Mouse (Mus musculus) midbrain, embryonic 10.5 days (tissue): Measurements from ENCODE around the gene Slc10a2. TPM values are rescaled to one million over a fixed set of nuclear protein-coding genes. Genes with fewer than 3 reads are reported as not detected.
"Not testable (repeated sequence)": the region's sequence is repeated elsewhere in the genome, so short reads cannot be mapped to it uniquely, and the experiment has no call there.

Source experiments
- DNase-seq: peaks from one replicate; pipeline ENCODE4 v3.0.0-alpha.2; 2017; ENCODE audit warnings: low spot score
- H3K27ac ChIP-seq: fragments of 300-500 bp; sonication (generic); replicated peaks from 2 replicates; pipeline ENCODE4 v1.5.1; 2016; ENCODE audit warnings: mild to moderate bottlenecking
- H3K27me3 ChIP-seq: fragments of 300-500 bp; sonication (generic); 2 replicates; pipeline ENCODE4 v1.6.1; 2016; ENCODE audit warnings: low read depth, mild to moderate bottlenecking; ENCODE audit not compliant: poor library complexity, severe bottlenecking
- H3K36me3 ChIP-seq: fragments of 300-500 bp; sonication (generic); 2 replicates; pipeline ENCODE4 v1.6.1; 2016; ENCODE audit warnings: mild to moderate bottlenecking, moderate library complexity
- H3K4me1 ChIP-seq: fragments of 300-500 bp; sonication (generic); 2 replicates; pipeline ENCODE4 v1.6.1; 2016
- H3K4me3 ChIP-seq: fragments of 300-500 bp; sonication (generic); 2 replicates; pipeline ENCODE4 v1.5.1; 2016; ENCODE audit warnings: mild to moderate bottlenecking, moderate library complexity
- H3K9me3 ChIP-seq: fragments of 300-500 bp; sonication (generic); replicated peaks from 2 replicates; pipeline ENCODE4 v1.6.1; 2016; ENCODE audit warnings: mild to moderate bottlenecking
- WGBS: fragments of 180-500 bp; shearing (Covaris S2); methylation state at CpG from one replicate; pipeline ENCODE4 v1.1.7; 2016; 5-methylcytosine and 5-hydroxymethylcytosine counted together
- polyA plus RNA-seq: library from polyadenylated mRNA; unstranded; fragments of >200 nt; fragmentation: Nextera tagmentation; extraction: Ambion mirVana; gene quantifications from 2 replicates; pipeline ENCODE4 v1.2.1, GENCODE M21; 2016

The Slc10a2 gene
- not detected in 2 replicates for polyA plus RNA-seq

DNA sequence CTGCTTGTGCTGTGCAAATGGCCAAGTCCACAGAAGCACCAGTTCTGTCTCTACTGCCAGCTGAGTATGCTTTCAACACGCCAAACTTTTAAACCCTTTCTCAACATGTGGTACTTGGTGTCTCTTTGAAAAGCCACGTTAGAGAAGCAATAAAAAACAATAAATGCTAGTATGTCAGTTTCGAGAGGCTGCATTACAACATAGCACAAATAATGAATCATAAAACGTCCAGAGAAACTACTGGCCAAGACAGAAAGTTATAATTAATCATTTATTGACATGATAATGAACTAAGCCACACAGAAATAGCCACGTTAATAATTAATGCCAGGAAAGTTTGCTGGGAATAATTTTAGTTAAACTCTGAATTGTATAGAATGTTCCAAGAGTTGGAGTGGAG is at the start of gene Slc10a2:
TSS of gene Slc10a2 (minus strand) at position 166 of the 400 bp plus-strand sequence.
- no peaks in the 10 kb centered on the region for H3K4me1 ChIP-seq
- no peaks in the 10 kb centered on the region for H3K36me3 ChIP-seq
- H3K9me3 ChIP-seq: no peaks in the 10 kb centered on the region
- no peak within 1 kb of the TSS for H3K27ac ChIP-seq
- no peak for DNase-seq
- H3K4me3 ChIP-seq: no peak within 1 kb of the TSS
- no peaks in the 10 kb centered on the region for H3K27me3 ChIP-seq
- WGBS: 76% methylated on average over 5 of the region's 5 CpGs

DNA sequence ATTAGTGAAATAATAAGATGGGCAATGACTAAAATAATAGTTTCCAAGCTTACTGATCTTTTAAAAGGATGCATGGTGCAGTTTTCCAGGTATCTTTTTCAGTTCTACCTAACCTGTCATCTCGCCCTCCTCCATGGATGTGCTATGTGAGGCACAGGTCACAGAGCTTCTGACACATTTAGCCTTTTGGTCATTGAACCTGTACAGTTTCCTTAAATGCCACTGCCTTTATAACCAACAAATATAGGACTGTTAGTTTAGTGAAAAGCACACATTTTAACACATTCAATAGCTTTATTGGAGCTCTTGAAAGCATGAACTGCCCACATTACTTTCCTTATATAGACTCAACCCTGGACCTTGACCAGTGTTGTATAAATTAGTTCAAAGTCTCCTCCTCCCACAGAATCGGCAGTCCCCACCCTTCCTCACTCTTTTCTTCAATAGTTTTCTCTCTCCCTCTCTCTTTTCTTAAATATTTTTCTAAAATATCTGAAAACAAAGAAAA is 24.2 kb upstream of the Slc10a2 start:
- Histone ChIP-seq H3K9me3 (no peaks in the 10 kb centered on the region), H3K36me3 (no peaks in the 10 kb centered on the region), H3K27ac (no peak overlapping the region), H3K4me3 (no peak overlapping the region), H3K27me3 (no peaks in the 10 kb centered on the region), H3K4me1 (no peaks in the 10 kb centered on the region)
- no peak for DNase-seq
- WGBS: 81% methylated on average over 2 of the region's 2 CpGs

- WGBS: 66% methylated on average over 5 of the region's 5 CpGs
- no peak overlapping the region for H3K27ac ChIP-seq
- no peak for DNase-seq
- H3K4me3 ChIP-seq: no peak overlapping the region
- H3K27me3 ChIP-seq: no peaks in the 10 kb centered on the region
- H3K4me1 ChIP-seq: no peaks in the 10 kb centered on the region
- no peaks in the 10 kb centered on the region for H3K9me3 ChIP-seq
- H3K36me3 ChIP-seq: no peaks in the 10 kb centered on the region
These were observed 1.7 kb upstream of the Slc10a2 start for GRCm38 (mm10) chr8:5106855-5107254.

DNA sequence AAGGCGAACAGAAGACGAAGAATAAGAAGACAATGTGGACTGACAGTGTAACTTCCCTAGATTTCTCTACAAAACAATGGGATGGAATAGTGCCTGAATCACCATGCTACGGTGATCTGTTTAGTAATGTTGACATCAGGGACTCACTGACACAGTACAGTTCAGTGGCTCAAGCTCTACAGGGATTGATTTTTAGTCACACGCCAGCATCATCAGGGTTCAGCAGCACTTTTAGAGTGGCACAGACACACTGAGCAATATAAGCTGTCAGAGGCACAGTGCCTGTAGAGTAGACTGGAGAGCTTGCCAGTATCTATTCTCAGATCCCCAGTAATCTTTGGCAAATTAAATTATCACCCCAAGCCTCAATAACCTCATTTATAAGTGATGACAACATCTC is 9.8 kb downstream of the Slc10a2 start:
- Histone ChIP-seq H3K9me3 (no peaks in the 10 kb centered on the region), H3K4me1 (no peaks in the 10 kb centered on the region)
- WGBS: 88% methylated on average over 4 of the region's 4 CpGs

DNA sequence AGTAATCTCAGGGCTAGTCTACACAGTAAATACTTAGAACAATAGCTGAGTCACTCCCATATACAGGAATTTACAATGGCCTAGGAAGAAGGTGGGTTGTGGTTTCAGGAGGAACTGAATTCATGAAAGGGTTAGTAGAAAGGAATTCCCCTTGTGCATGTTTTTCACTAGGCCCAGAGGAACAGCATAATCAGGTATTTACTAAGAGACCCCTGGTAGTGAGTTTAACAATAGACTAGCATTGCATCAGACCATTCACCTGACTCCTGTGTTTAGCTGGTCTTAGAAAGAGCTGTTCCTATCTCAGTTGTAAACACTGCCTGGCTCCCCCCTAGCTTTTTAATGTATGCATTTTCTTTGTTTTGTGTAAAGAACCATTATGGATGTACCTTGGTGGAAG is 11.2 kb downstream of the Slc10a2 start:
- H3K27ac ChIP-seq, H3K9me3 ChIP-seq, H3K4me3 ChIP-seq, H3K4me1 ChIP-seq, DNase-seq, H3K36me3 ChIP-seq, H3K27me3 ChIP-seq: not testable (repeated sequence)

More for the DNA sequence above, 9.8 kb downstream of the Slc10a2 start:
- Histone ChIP-seq H3K36me3 (no peaks in the 10 kb centered on the region), H3K27ac (no peak overlapping the region), H3K27me3 (no peaks in the 10 kb centered on the region), H3K4me3 (no peak overlapping the region)
- DNase-seq: no peak

- Histone ChIP-seq H3K4me1 (no peaks in the 10 kb centered on the region), H3K27ac (no peak overlapping the region), H3K9me3 (0 out of 2 replicates have a peak, but pooled peaks cover 3% of the 10 kb centered on the region), H3K36me3 (no peaks in the 10 kb centered on the region), H3K27me3 (no peaks in the 10 kb centered on the region), H3K4me3 (no peak overlapping the region)
- 94% methylated on average over 3 of the region's 3 CpGs for WGBS
- DNase-seq: no peak
These were observed 31.4 kb downstream of the Slc10a2 start for GRCm38 (mm10) chr8:5073654-5074293.

DNA sequence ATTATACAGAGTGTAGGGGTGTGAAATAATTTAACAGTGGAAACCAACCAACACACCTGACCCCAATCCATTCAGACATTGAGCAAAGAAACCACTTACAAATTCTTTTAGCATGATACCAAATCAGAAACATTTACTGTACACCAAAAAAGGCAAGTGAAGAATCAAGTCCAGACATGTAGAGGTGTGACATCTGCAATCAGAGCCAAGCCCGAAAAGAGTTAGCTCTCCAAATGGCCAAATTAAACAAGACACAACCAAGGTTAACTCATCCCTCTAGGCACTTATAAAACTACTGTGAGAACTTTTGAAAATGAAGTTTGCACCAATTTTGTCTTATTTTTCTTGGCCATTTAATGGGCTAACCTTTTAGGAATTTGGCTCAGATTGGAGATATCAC is 46.3 kb downstream of the Slc10a2 start:
- WGBS: 84% methylated on average over 1 of the region's 1 CpGs
- H3K4me3 ChIP-seq: no peak overlapping the region
- H3K27me3 ChIP-seq: no peaks in the 10 kb centered on the region
- no peaks in the 10 kb centered on the region for H3K36me3 ChIP-seq
- no peak overlapping the region for H3K27ac ChIP-seq
- no peak for DNase-seq
- H3K4me1 ChIP-seq: no peaks in the 10 kb centered on the region
- no peaks in the 10 kb centered on the region for H3K9me3 ChIP-seq

GRCm38 (mm10) chr8:5044361-5044900 is 60.7 kb downstream of the Slc10a2 start:
- H3K4me1 ChIP-seq, H3K36me3 ChIP-seq, H3K9me3 ChIP-seq, DNase-seq, H3K4me3 ChIP-seq, H3K27ac ChIP-seq, H3K27me3 ChIP-seq: not testable (repeated sequence)
- WGBS: 84% methylated on average over 6 of the region's 6 CpGs

DNA sequence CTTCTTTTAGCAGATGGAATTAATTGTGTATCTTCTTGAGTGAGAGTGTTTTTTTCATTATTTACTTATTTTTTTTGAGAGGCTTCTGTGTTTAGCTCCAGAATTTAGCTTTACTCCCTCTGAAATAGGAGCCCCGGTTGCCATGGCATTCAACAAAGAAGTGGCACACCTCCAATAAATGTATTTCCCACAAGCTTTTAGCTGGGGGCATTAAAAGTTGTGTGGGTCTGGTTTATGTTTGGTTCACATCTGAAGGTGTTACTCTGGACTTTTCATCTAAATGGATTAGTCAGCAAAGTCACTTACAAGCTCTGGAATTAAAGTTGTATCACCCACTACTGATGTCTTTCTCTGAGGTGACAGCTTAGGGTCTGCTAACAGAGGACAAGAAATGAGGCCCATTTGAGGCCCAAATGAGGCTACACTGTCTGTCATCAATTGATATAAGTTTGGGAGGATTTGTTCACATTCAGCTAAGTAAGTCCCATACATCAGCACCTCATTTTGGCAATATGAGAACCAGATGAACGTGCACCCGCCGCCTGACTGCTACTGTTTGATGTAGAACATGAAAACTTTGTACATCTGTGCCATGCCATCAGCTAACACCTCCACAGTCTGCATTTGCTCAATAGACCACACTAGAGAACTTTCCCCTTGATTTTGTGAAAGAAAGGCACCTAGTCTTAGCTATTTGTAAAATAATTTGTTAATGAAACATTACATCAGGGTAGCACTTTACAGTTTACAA is 66.2 kb downstream of the Slc10a2 start:
- Histone ChIP-seq H3K27me3 (no peaks in the 10 kb centered on the region), H3K9me3 (no peaks in the 10 kb centered on the region), H3K36me3 (no peaks in the 10 kb centered on the region), H3K4me3 (no peak overlapping the region), H3K4me1 (no peaks in the 10 kb centered on the region), H3K27ac (no peak overlapping the region)
- DNase-seq: no peak
- 90% methylated on average over 4 of the region's 4 CpGs for WGBS
